Mouse (Mus musculus) stomach, postnatal 0 days (tissue): Measurements from ENCODE around the gene Prkd2.

Source experiments
- CTCF ChIP-seq: IDR thresholded peaks from 2 replicates; pipeline ENCODE4 v1.5.1; 2016; ENCODE audit warnings: antibody characterized with exemption, low read depth, mild to moderate bottlenecking, moderate library complexity
- EP300 ChIP-seq: optimal IDR thresholded peaks from 2 replicates; pipeline ENCODE3; 2016; ENCODE audit warnings: antibody characterized with exemption

DNA sequence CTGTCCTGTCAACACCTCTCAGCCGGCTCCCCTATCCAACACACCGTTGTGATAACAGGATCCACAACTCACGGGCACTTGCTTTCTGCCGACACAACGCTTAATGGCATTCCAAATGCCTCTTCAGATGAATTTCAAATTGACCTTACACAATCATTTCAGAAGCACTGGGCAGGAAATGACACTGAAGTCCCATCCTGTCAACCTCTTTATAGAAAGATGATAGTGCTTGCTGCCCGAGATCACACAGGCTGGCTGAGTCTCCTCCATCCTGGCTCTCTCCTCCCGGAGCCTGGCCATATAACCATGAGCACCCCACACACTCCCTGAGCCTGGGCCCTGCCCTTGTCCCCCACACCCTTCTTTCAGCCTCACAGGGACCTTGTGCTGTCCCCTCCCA lies 65.1 kb downstream of the Prkd2 start:
- TF ChIP-seq CTCF (no peak), EP300 (no peak)
